Mouse (Mus musculus): ENCODE results near the gene Cnpy1.

Gene Cnpy1

GRCm38 (mm10) chr5:28161938-28162402, 83.6 kb downstream of the Cnpy1 start:
- DNase-seq: peak; percentile 83 to 85

DNA sequence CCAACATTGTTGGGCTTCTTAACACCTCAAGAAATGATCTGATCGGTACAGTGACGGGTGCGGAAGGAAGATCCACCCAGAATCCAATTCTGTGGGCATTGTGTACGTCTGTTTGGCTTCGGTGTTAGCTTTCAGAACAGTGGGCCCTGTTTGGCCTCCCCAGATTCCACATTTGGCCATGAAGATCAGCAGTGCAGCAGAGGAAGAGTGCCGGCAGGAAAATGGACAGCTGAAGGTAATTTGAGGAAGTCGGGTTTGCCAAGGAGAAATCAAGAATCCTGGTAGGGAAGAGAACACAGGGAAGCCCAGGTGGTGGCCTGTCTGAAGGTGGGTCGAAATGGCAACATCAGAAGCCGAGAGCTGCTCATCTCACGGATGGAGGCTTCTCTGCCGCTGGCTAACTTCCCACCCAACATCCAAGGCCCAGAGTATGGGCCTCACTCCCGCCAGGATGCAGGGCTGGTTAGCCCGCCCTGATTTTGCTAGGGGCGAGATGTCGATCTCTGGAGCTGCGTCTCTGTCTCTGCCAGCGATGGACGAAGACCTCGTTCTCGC, 84.1 kb downstream of the Cnpy1 start:
- DNase-seq: peak in 1 of 2 experiments; percentile 51

DNA sequence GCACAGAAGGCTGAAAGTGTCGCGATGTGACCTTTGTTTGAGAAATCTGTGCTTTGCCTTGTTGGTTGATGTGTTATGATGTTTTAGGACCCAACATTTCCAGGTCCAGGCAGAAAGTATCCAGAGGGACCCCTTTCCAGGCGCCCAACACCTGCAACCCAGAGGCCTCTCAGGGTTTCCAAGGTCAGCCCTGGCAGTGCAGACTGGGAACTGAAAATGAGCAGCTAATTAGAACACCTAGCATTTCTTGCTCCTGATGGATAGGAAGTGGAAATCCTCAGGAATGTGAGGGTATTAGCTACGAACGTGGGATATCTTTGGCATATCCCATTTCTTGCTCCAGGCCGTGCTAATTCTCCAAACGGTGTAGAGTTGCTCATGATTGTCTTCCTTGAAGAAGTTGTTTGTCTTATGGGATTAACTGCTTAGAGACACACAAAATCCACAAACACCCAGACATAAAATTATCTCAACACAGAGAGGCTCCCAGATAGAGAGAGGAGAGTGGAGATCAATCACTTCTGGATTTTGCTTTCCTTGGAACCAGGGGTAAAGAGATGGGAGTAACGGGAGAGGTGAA, 85.6 kb downstream of the Cnpy1 start:
- no peak for DNase-seq

GRCm38 (mm10) chr5:28159072-28159458, 86.5 kb downstream of the Cnpy1 start:
- DNase-seq: no peak

- DNase-seq: no peak
Observed at GRCm38 (mm10) chr5:28158308-28159071, 87.1 kb downstream of the Cnpy1 start.

- DNase-seq: no peak
Observed at GRCm38 (mm10) chr5:28157781-28158180, 87.8 kb downstream of the Cnpy1 start.

GRCm38 (mm10) chr5:28157044-28157730, 88.4 kb downstream of the Cnpy1 start:
- DNase-seq: no peak

Data from cerebellum, postnatal 36 days (tissue).